Mouse (Mus musculus) liver, postnatal 0 days (tissue): ENCODE results near the gene Car10. TPM values are rescaled to one million over a fixed set of nuclear protein-coding genes. Genes with fewer than 3 reads are reported as not detected.

Experiments used
- ATAC-seq: fragments of 200-750 bp; cut with Nextera tagmentation; 2 replicates; pipeline ENCODE4 v1.8.0; 2017; ENCODE audit warnings: mild to moderate bottlenecking, moderate library complexity
- DNase-seq: peaks from one replicate; pipeline ENCODE4 v3.0.0-alpha.2; 2016
- H3K27ac ChIP-seq: fragments of 300-500 bp; sonication (generic); 2 replicates; pipeline ENCODE4 v1.5.1; 2014; ENCODE audit warnings: antibody characterized with exemption, moderate library complexity, mild to moderate bottlenecking, low read depth
- H3K27me3 ChIP-seq: fragments of 300-500 bp; sonication (generic); 2 replicates; pipeline ENCODE4 v1.6.1; 2014; ENCODE audit warnings: low read length, control low read depth, mixed read lengths; ENCODE audit not compliant: insufficient read depth
- H3K36me3 ChIP-seq: fragments of 300-500 bp; sonication (generic); replicated peaks from 2 replicates; pipeline ENCODE4 v1.6.1; 2014; ENCODE audit warnings: mild to moderate bottlenecking, control low read depth, low read length, moderate library complexity, mixed read lengths; ENCODE audit not compliant: insufficient read depth
- H3K4me1 ChIP-seq: fragments of 300-500 bp; sonication (generic); 2 replicates; pipeline ENCODE4 v1.6.1; 2014; ENCODE audit warnings: antibody characterized with exemption, mild to moderate bottlenecking, control low read depth; ENCODE audit not compliant: insufficient read depth
- H3K4me2 ChIP-seq: fragments of 300-500 bp; sonication (generic); 2 replicates; pipeline ENCODE4 v1.6.1; 2014; ENCODE audit warnings: low read depth, mild to moderate bottlenecking, low read length, moderate library complexity, mixed read lengths
- H3K4me3 ChIP-seq: fragments of 300-500 bp; sonication (generic); 2 replicates; pipeline ENCODE4 v1.5.1; 2014; ENCODE audit warnings: low read depth, low read length
- H3K9ac ChIP-seq: fragments of 300-500 bp; sonication (generic); replicated peaks from 2 replicates; pipeline ENCODE4 v1.6.1; 2014; ENCODE audit warnings: mild to moderate bottlenecking, moderate library complexity
- H3K9me3 ChIP-seq: fragments of 300-500 bp; sonication (generic); 2 replicates; pipeline ENCODE4 v1.6.1; 2016; ENCODE audit warnings: mild to moderate bottlenecking, control low read depth, low read length, mixed read lengths
- CTCF ChIP-seq: sonication (generic); IDR thresholded peaks from 2 replicates; pipeline ENCODE4 v1.5.1; 2016; ENCODE audit warnings: antibody characterized with exemption, low read depth
- EP300 ChIP-seq: IDR thresholded peaks from 2 replicates; pipeline ENCODE4 v1.6.1; 2016; ENCODE audit warnings: antibody characterized with exemption, low read depth, mild to moderate bottlenecking
- WGBS: fragments of 180-500 bp; shearing (Covaris S2); extraction: QIAGEN DNeasy Blood & Tissue Kit; methylation state at CpG from one replicate; pipeline ENCODE4 v1.1.7; 2014; ENCODE audit not compliant: insufficient replicate concordance; 5-methylcytosine and 5-hydroxymethylcytosine counted together
- polyA plus RNA-seq: library from polyadenylated mRNA; unstranded; fragments of >200 nt; fragmentation: Nextera tagmentation; extraction: Ambion mirVana; gene quantifications from 2 replicates; pipeline ENCODE4 v1.2.1, GENCODE M21; 2015

The Car10 gene
- polyA plus RNA-seq, 1 experiment from 2014 or later = not detected

GRCm38 (mm10) chr11:93141727-93142126 is 43.9 kb downstream of the Car10 start:
- no peak for ATAC-seq
- WGBS = 49% methylated on average over 1 of the region's 1 CpGs

GRCm38 (mm10) chr11:93144544-93144943 is 46.7 kb downstream of the Car10 start:
- H3K36me3 ChIP-seq = no peaks in the 10 kb centered on the region
- no peaks in the 10 kb centered on the region for H3K9me3 ChIP-seq
- no peak overlapping the region for H3K4me3 ChIP-seq
- DNase-seq = no peak
- H3K27me3 ChIP-seq = no peaks in the 10 kb centered on the region
- H3K27ac ChIP-seq = no peak overlapping the region
- ATAC-seq = no peak
- no peaks in the 10 kb centered on the region for H3K4me1 ChIP-seq
- WGBS = 7% methylated on average over 2 of the region's 2 CpGs
- H3K4me2 ChIP-seq = no peak overlapping the region
- TF ChIP-seq EP300 (no peak), CTCF (peak; percentile 38; the same call in 1 of the 2 replicates)
- H3K9ac ChIP-seq = no peak overlapping the region

More at GRCm38 (mm10) chr11:93141727-93142126, 43.9 kb downstream of the Car10 start:
- H3K27ac ChIP-seq = no peak overlapping the region
- no peak overlapping the region for H3K4me3 ChIP-seq
- H3K9ac ChIP-seq = no peak overlapping the region
- no peak overlapping the region for H3K4me2 ChIP-seq
- no peak for TF ChIP-seq EP300
- TF ChIP-seq CTCF = no peak
- H3K4me1 ChIP-seq = no peaks in the 10 kb centered on the region
- no peaks in the 10 kb centered on the region for H3K27me3 ChIP-seq
- no peaks in the 10 kb centered on the region for H3K9me3 ChIP-seq
- no peaks in the 10 kb centered on the region for H3K36me3 ChIP-seq
- DNase-seq = no peak

GRCm38 (mm10) chr11:93154910-93155309 is 57.1 kb downstream of the Car10 start:
- no peaks in the 10 kb centered on the region for H3K36me3 ChIP-seq
- no peaks in the 10 kb centered on the region for H3K27me3 ChIP-seq
- no peaks in the 10 kb centered on the region for H3K4me1 ChIP-seq
- H3K4me3 ChIP-seq = no peak overlapping the region
- WGBS = 40% methylated on average over 3 of the region's 3 CpGs
- ATAC-seq = no peak
- H3K27ac ChIP-seq = no peak overlapping the region
- H3K4me2 ChIP-seq = no peak overlapping the region
- H3K9ac ChIP-seq = no peak overlapping the region
- TF ChIP-seq CTCF = no peak
- no peak for TF ChIP-seq EP300
- H3K9me3 ChIP-seq = no peaks in the 10 kb centered on the region
- no peak for DNase-seq

- H3K27ac ChIP-seq = no peak overlapping the region
- no peaks in the 10 kb centered on the region for H3K36me3 ChIP-seq
- ATAC-seq (no peak), DNase-seq (no peak)
- H3K9me3 ChIP-seq = no peaks in the 10 kb centered on the region
- H3K4me2 ChIP-seq = no peak overlapping the region
- H3K4me1 ChIP-seq = no peaks in the 10 kb centered on the region
- H3K27me3 ChIP-seq = no peaks in the 10 kb centered on the region
- H3K9ac ChIP-seq = no peak overlapping the region
- no peak overlapping the region for H3K4me3 ChIP-seq
- TF ChIP-seq CTCF (no peak), EP300 (no peak)
These were observed 74.6 kb downstream of the Car10 start for GRCm38 (mm10) chr11:93172430-93172829.

GRCm38 (mm10) chr11:93173533-93174308 is 75.9 kb downstream of the Car10 start:
- H3K9me3 ChIP-seq = no peaks in the 10 kb centered on the region
- no peaks in the 10 kb centered on the region for H3K27me3 ChIP-seq
- no peak overlapping the region for H3K4me3 ChIP-seq
- no peak overlapping the region for H3K27ac ChIP-seq
- no peak for ATAC-seq
- WGBS = 79% methylated on average over 1 of the region's 1 CpGs
- no peaks in the 10 kb centered on the region for H3K36me3 ChIP-seq
- DNase-seq = no peak
- TF ChIP-seq EP300 = no peak
- no peak for TF ChIP-seq CTCF
- no peaks in the 10 kb centered on the region for H3K4me1 ChIP-seq
- no peak overlapping the region for H3K4me2 ChIP-seq
- no peak overlapping the region for H3K9ac ChIP-seq

GRCm38 (mm10) chr11:93185477-93185876 is 87.6 kb downstream of the Car10 start:
- Histone ChIP-seq H3K4me1 (no peaks in the 10 kb centered on the region), H3K9ac (no peak overlapping the region), H3K9me3 (no peaks in the 10 kb centered on the region), H3K27me3 (no peaks in the 10 kb centered on the region), H3K4me2 (no peak overlapping the region), H3K36me3 (no peaks in the 10 kb centered on the region), H3K4me3 (no peak overlapping the region), H3K27ac (no peak overlapping the region)
- TF ChIP-seq EP300 (no peak), CTCF (no peak)
- 59% methylated on average over 4 of the region's 4 CpGs for WGBS
- DNase-seq = no peak
- no peak for ATAC-seq

GRCm38 (mm10) chr11:93186163-93186562 is 88.3 kb downstream of the Car10 start:
- Histone ChIP-seq H3K9me3 (no peaks in the 10 kb centered on the region), H3K4me2 (no peak overlapping the region), H3K27me3 (no peaks in the 10 kb centered on the region), H3K4me1 (no peaks in the 10 kb centered on the region), H3K27ac (no peak overlapping the region), H3K9ac (no peak overlapping the region), H3K36me3 (no peaks in the 10 kb centered on the region), H3K4me3 (no peak overlapping the region)
- ATAC-seq (no peak), DNase-seq (no peak)
- TF ChIP-seq EP300 = no peak
- no peak for TF ChIP-seq CTCF
- WGBS = 52% methylated on average over 2 of the region's 2 CpGs
